Mouse (Mus musculus): ENCODE data around the gene Vps52. TPM values are rescaled to one million over a fixed set of nuclear protein-coding genes. Genes with fewer than 3 reads are reported as not detected.
"Not testable (repeated sequence)": the region's sequence is repeated elsewhere in the genome, so short reads cannot be mapped to it uniquely, and the experiment has no call there.

The Vps52 gene
- polyA plus RNA-seq, 1 experiment from 2014 or later = 46.3 TPM

- Histone ChIP-seq H3K9ac (ENCODE audit: low read depth, low read length) (peak overlapping the region; percentile 69), H3K4me2 (ENCODE audit: low read depth, low read length) (peak overlapping the region; percentile 74), H3K27ac (ENCODE audit: low read length) (peak overlapping the region; percentile 63), H3K27me3 (replicated peaks; ENCODE audit: control insufficient read depth, insufficient read depth, low read length) (peaks cover 12% of the 10 kb centered on the region), H3K36me3 (ENCODE audit: control insufficient read depth, insufficient read depth, low read length) (no peaks in the 10 kb centered on the region), H3K4me3 (ENCODE audit: low read length) (peak overlapping the region; percentile 56), H3K9me3 (ENCODE audit: control insufficient read depth, low read length) (no peaks in the 10 kb centered on the region), H3K4me1 (ENCODE audit: control insufficient read depth, insufficient read depth, low read length) (peaks cover 13% of the 10 kb centered on the region)
- 2% methylated on average over 57 of the region's 57 CpGs for WGBS
- ATAC-seq = peak; percentile 11; the same call in 1 of the 2 replicates
Observed at GRCm38 (mm10) chr17:33977861-33978557, 22.4 kb downstream of the Vps52 start.

DNA sequence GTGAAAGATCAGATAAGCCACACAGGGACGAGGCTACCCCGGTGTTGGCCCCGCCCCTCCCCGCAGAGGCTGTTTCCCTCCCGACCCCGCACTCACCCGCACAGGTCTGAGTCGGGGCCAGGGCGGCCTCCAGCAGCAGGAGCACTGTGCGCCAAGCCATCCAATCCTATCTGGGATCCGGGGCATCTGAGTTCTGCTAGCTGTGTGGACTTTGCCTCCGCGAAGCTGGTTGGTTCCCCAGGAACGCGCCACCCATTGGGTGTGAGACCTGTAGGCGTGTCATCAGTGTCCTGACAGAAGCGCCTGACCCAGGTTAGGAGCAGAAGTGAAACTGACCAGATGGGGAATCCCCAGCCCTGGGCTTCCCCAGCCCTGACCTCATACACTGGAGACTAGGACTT is 23.0 kb downstream of the Vps52 start:
- H3K4me1 ChIP-seq (ENCODE audit: control insufficient read depth, insufficient read depth, low read length) = peaks cover 15% of the 10 kb centered on the region
- peak overlapping the region; percentile 69 for H3K9ac ChIP-seq (ENCODE audit: low read depth, low read length)
- H3K4me3 ChIP-seq (ENCODE audit: low read length) = peak overlapping the region; percentile 56
- H3K9me3 ChIP-seq (ENCODE audit: control insufficient read depth, low read length) = no peaks in the 10 kb centered on the region
- WGBS = 0% methylated on average over 17 of the region's 17 CpGs
- H3K36me3 ChIP-seq (ENCODE audit: control insufficient read depth, insufficient read depth, low read length) = no peaks in the 10 kb centered on the region
- peaks cover 12% of the 10 kb centered on the region for H3K27me3 ChIP-seq (replicated peaks; ENCODE audit: control insufficient read depth, insufficient read depth, low read length)
- peak overlapping the region; percentile 74 for H3K4me2 ChIP-seq (ENCODE audit: low read depth, low read length)
- peak overlapping the region; percentile 73 for H3K27ac ChIP-seq (ENCODE audit: low read length)
- peak; percentile 94 for ATAC-seq

DNA sequence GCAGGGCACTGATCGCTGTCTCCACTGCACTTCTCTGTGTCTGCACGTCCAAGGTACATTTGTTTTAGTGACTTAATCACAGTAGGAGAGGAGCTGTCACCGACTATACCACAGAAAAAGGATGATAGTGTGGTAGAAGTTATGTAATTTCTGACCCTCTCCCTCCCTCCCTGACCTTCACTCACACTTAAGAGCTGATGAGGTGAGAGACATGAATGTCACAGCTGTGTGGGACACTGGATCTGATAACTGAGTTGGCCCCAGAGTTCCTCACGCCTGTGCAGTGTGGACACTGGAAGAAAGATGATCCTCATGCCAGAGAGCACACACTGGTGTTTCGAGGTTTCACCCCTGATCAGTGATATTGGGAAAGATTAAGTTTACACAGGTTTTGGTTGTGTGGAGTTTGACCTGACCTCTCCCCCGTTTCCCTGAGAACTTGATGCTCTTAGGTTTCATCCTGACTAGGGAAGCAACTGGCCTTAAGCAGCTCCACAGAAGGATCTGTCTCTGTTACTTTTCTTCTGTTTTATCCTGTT is 24.0 kb downstream of the Vps52 start:
- H3K36me3 ChIP-seq (ENCODE audit: control insufficient read depth, insufficient read depth, low read length) = no peaks in the 10 kb centered on the region
- WGBS = 71% methylated on average over 6 of the region's 6 CpGs
- no peaks in the 10 kb centered on the region for H3K9me3 ChIP-seq (ENCODE audit: control insufficient read depth, low read length)
- H3K27ac ChIP-seq (ENCODE audit: low read length) = peak overlapping the region; percentile 73
- H3K4me1 ChIP-seq (ENCODE audit: control insufficient read depth, insufficient read depth, low read length) = peaks cover 16% of the 10 kb centered on the region
- ATAC-seq = no peak
- H3K27me3 ChIP-seq (replicated peaks; ENCODE audit: control insufficient read depth, insufficient read depth, low read length) = peaks cover 12% of the 10 kb centered on the region
- no peak overlapping the region for H3K4me3 ChIP-seq (ENCODE audit: low read length)
- H3K9ac ChIP-seq (ENCODE audit: low read depth, low read length) = peak overlapping the region; percentile 69; the same call in 1 of the 2 replicates
- H3K4me2 ChIP-seq (ENCODE audit: low read depth, low read length) = peak overlapping the region; percentile 74; the same call in 1 of the 2 replicates

DNA sequence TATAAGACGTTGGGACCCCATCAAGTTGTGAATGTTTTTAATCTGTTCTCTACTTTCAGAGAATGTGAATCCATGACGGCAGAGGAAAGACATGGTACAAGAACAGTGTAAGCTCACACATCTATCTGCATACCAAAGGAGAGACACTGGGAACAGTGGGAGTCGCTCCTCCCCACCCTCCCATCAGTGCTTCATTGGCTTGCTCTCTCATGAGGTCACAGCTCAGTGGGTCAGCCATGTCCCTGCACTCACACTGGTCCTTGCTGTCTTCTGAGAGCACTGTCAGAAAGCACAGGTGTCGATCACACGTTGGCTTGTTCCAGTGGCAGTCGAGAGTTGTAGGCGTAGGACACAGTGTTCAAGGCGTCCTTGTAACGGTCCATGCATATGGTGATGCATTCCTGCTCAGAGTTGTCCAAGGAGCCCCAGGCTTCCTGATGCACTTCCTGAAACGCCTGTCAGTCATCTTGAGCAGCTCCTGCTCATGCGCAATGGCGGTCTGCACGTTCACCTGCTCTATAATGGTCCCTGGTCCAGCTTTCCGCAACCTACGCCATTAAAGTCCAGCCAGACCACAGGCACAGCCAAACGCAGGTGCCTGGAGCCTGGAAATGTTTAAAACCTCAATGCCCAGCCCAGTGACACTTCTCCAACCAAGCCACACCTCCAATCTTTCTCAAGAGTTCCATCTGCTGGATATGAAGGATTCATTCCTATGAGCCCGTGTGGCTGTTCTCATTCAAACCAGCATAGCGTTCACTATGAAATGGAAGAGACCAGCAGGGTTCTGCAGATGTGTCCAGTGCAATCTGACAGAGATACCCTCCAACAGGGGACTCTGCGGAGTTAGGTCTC is 24.8 kb downstream of the Vps52 start:
- H3K9ac ChIP-seq (ENCODE audit: low read depth, low read length) = no peak overlapping the region
- no peak for ATAC-seq
- no peaks in the 10 kb centered on the region for H3K9me3 ChIP-seq (ENCODE audit: control insufficient read depth, low read length)
- H3K36me3 ChIP-seq (ENCODE audit: control insufficient read depth, insufficient read depth, low read length) = no peaks in the 10 kb centered on the region
- no peak overlapping the region for H3K4me2 ChIP-seq (ENCODE audit: low read depth, low read length)
- H3K4me1 ChIP-seq (ENCODE audit: control insufficient read depth, insufficient read depth, low read length) = peaks cover 16% of the 10 kb centered on the region
- no peak overlapping the region for H3K4me3 ChIP-seq (ENCODE audit: low read length)
- H3K27me3 ChIP-seq (replicated peaks; ENCODE audit: control insufficient read depth, insufficient read depth, low read length) = peaks cover 12% of the 10 kb centered on the region
- WGBS = 76% methylated on average over 19 of the region's 19 CpGs
- peak overlapping the region; percentile 41; the same call in 1 of the 2 replicates for H3K27ac ChIP-seq (ENCODE audit: low read length)

- H3K4me3 ChIP-seq (ENCODE audit: low read length) = peak overlapping the region; percentile 54
- not testable (repeated sequence) for H3K9me3 ChIP-seq (ENCODE audit: control insufficient read depth, low read length); H3K36me3 ChIP-seq (ENCODE audit: control insufficient read depth, insufficient read depth, low read length)
- peaks cover 12% of the 10 kb centered on the region for H3K27me3 ChIP-seq (replicated peaks; ENCODE audit: control insufficient read depth, insufficient read depth, low read length)
- H3K27ac ChIP-seq (ENCODE audit: low read length) = peak overlapping the region; percentile 69
- H3K4me1 ChIP-seq (ENCODE audit: control insufficient read depth, insufficient read depth, low read length) = peaks cover 16% of the 10 kb centered on the region
- H3K4me2 ChIP-seq (ENCODE audit: low read depth, low read length) = peak overlapping the region; percentile 67
- under 1% methylated on average over 27 of the region's 27 CpGs for WGBS
- peak overlapping the region; percentile 65 for H3K9ac ChIP-seq (ENCODE audit: low read depth, low read length)
- ATAC-seq = peak; percentile 76
Observed at GRCm38 (mm10) chr17:33981192-33981909, 25.7 kb downstream of the Vps52 start.

GRCm38 (mm10) chr17:33982136-33982535 is 26.5 kb downstream of the Vps52 start:
- H3K36me3 ChIP-seq (ENCODE audit: control insufficient read depth, insufficient read depth, low read length); H3K9me3 ChIP-seq (ENCODE audit: control insufficient read depth, low read length); ATAC-seq; H3K4me3 ChIP-seq (ENCODE audit: low read length); H3K27ac ChIP-seq (ENCODE audit: low read length); H3K9ac ChIP-seq (ENCODE audit: low read depth, low read length): not testable (repeated sequence)
- 8% methylated on average over 8 of the region's 8 CpGs for WGBS
- Histone ChIP-seq H3K4me1 (ENCODE audit: control insufficient read depth, insufficient read depth, low read length) (peaks cover 16% of the 10 kb centered on the region), H3K27me3 (replicated peaks; ENCODE audit: control insufficient read depth, insufficient read depth, low read length) (peaks cover 12% of the 10 kb centered on the region), H3K4me2 (ENCODE audit: low read depth, low read length) (peak overlapping the region; percentile 67; the same call in 1 of the 2 replicates)

DNA sequence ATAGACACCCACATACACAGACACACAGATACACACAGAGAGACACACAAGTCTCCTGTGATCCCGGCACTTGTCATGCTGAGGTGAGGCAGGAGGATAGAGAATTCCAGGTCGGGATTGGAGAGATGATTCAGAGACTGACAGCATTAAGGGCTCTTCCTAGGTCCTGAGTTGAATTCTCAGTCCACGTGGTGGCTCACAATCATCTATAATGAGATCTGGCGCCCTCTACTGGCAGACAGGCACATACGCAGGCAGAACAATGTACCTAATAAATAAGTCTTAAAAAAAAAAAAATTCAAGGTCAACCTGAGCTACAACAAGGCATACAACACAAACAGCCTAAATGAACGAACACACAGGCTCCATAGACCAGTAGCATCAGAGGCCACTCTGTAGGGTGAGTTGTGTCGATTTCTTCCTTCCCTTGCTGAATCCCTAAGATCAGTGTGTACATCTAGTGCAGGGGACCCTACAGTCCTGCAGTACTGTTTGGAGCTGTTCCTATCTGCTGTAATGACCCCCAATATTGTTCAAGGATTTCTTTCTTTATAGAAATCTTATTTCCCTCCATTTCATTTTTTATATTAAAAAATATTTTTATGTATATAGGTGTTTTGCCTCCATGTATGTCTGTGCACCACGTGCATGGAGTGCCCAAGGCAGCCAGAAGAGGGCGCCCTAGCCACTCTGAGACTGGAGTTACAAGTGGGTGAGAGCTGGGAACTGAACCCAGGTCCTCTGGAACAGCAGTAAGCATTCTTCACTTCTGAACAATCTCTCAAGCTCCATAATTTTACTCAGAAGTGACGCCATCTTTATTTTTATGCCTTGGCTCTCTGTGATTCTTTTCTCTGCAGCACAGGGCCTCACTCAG is 36.4 kb downstream of the Vps52 start:
- no peaks in the 10 kb centered on the region for H3K4me1 ChIP-seq (ENCODE audit: control insufficient read depth, insufficient read depth, low read length)
- no peaks in the 10 kb centered on the region for H3K27me3 ChIP-seq (replicated peaks; ENCODE audit: control insufficient read depth, insufficient read depth, low read length)
- no peak overlapping the region for H3K4me2 ChIP-seq (ENCODE audit: low read depth, low read length)
- no peak overlapping the region for H3K4me3 ChIP-seq (ENCODE audit: low read length)
- no peak for ATAC-seq
- WGBS = 32% methylated on average over 10 of the region's 10 CpGs
- no peak overlapping the region for H3K9ac ChIP-seq (ENCODE audit: low read depth, low read length)
- H3K9me3 ChIP-seq (ENCODE audit: control insufficient read depth, low read length) = no peaks in the 10 kb centered on the region
- H3K36me3 ChIP-seq (ENCODE audit: control insufficient read depth, insufficient read depth, low read length) = no peaks in the 10 kb centered on the region
- no peak overlapping the region for H3K27ac ChIP-seq (ENCODE audit: low read length)

DNA sequence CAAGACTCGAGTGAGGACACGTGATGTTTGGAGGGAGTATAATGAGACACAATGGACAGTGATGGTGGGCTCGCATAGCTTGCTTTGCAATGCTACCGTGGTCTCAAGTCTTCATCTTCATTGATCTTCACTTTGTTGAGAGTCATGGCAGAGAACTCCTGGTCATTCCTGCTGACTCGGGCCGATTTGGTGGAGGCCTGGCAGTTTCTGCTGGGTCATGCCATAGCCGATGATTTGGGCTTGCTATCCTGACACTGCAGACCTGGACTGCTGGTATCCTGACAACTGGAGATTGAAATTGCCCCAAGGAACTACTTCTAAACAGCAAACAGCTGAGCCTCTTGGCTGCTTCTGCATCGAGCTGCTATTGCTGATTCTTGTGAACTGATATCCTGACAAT is 39.3 kb downstream of the Vps52 start:
- no peaks in the 10 kb centered on the region for H3K27me3 ChIP-seq (replicated peaks; ENCODE audit: control insufficient read depth, insufficient read depth, low read length)
- no peak for ATAC-seq
- H3K36me3 ChIP-seq (ENCODE audit: control insufficient read depth, insufficient read depth, low read length) = no peaks in the 10 kb centered on the region
- 93% methylated on average over 8 of the region's 8 CpGs for WGBS
- no peaks in the 10 kb centered on the region for H3K9me3 ChIP-seq (ENCODE audit: control insufficient read depth, low read length)
- H3K27ac ChIP-seq (ENCODE audit: low read length) = no peak overlapping the region
- H3K9ac ChIP-seq (ENCODE audit: low read depth, low read length) = no peak overlapping the region
- no peak overlapping the region for H3K4me3 ChIP-seq (ENCODE audit: low read length)
- no peaks in the 10 kb centered on the region for H3K4me1 ChIP-seq (ENCODE audit: control insufficient read depth, insufficient read depth, low read length)
- H3K4me2 ChIP-seq (ENCODE audit: low read depth, low read length) = no peak overlapping the region

Data from intestine, embryonic 16.5 days (tissue).